Mouse (Mus musculus): ENCODE measurements around the gene Tns4. TPM values are rescaled to one million over a fixed set of nuclear protein-coding genes. Genes with fewer than 3 reads are reported as not detected.

Tns4 gene
- polyA plus RNA-seq, 1 experiment from 2014 or later, result 0.93 TPM

- Histone ChIP-seq H3K4me3 (replicated peaks) (no peak overlapping the region), H3K9me3 (no peaks in the 10 kb centered on the region), H3K27me3 (replicated peaks) (no peaks in the 10 kb centered on the region), H3K9ac (no peak overlapping the region), H3K27ac (no peak overlapping the region), H3K4me2 (replicated peaks) (no peak overlapping the region), H3K4me1 (replicated peaks) (peaks cover 16% of the 10 kb centered on the region), H3K36me3 (no peaks in the 10 kb centered on the region)
- 87% methylated on average over 7 of the region's 7 CpGs for WGBS
- no peak for ATAC-seq
Measured at GRCm38 (mm10) chr11:99062661-99063060, 26.4 kb downstream of the Tns4 start.

GRCm38 (mm10) chr11:99060435-99060834 lies 28.7 kb downstream of the Tns4 start:
- Histone ChIP-seq H3K27me3 (replicated peaks) (no peaks in the 10 kb centered on the region), H3K9ac (no peak overlapping the region), H3K9me3 (no peaks in the 10 kb centered on the region), H3K4me2 (replicated peaks) (no peak overlapping the region), H3K27ac (no peak overlapping the region), H3K36me3 (no peaks in the 10 kb centered on the region), H3K4me1 (replicated peaks) (peaks cover 15% of the 10 kb centered on the region), H3K4me3 (replicated peaks) (no peak overlapping the region)
- 79% methylated on average over 3 of the region's 3 CpGs for WGBS
- no peak for ATAC-seq

- Histone ChIP-seq H3K4me2 (replicated peaks) (no peak overlapping the region), H3K9ac (no peak overlapping the region), H3K27ac (peak overlapping the region; percentile 62), H3K36me3 (peaks cover 15% of the 10 kb centered on the region), H3K4me1 (replicated peaks) (peaks cover 12% of the 10 kb centered on the region), H3K9me3 (no peaks in the 10 kb centered on the region), H3K4me3 (replicated peaks) (no peak overlapping the region), H3K27me3 (replicated peaks) (no peaks in the 10 kb centered on the region)
- WGBS, result 21% methylated on average over 8 of the region's 8 CpGs
- ATAC-seq, result peak; percentile 59
Measured at GRCm38 (mm10) chr11:99055571-99056452, 33.3 kb downstream of the Tns4 start.

GRCm38 (mm10) chr11:99055143-99055542 lies 34.0 kb downstream of the Tns4 start:
- Histone ChIP-seq H3K9me3 (no peaks in the 10 kb centered on the region), H3K4me3 (replicated peaks) (no peak overlapping the region), H3K4me2 (replicated peaks) (no peak overlapping the region), H3K4me1 (replicated peaks) (peaks cover 12% of the 10 kb centered on the region), H3K27me3 (replicated peaks) (no peaks in the 10 kb centered on the region), H3K36me3 (peaks cover 18% of the 10 kb centered on the region), H3K9ac (no peak overlapping the region), H3K27ac (peak overlapping the region; percentile 62)
- no peak; the same call in 1 of the 2 replicates for ATAC-seq
- 43% methylated on average over 4 of the region's 4 CpGs for WGBS

GRCm38 (mm10) chr11:99047643-99048042 lies 41.5 kb downstream of the Tns4 start:
- Histone ChIP-seq H3K4me3 (replicated peaks) (no peak overlapping the region), H3K4me2 (replicated peaks) (peak overlapping the region; percentile 30), H3K27me3 (replicated peaks) (no peaks in the 10 kb centered on the region), H3K9me3 (no peaks in the 10 kb centered on the region), H3K36me3 (peaks cover 33% of the 10 kb centered on the region), H3K4me1 (replicated peaks) (peaks cover 50% of the 10 kb centered on the region), H3K9ac (peak overlapping the region; percentile 21; the same call in 1 of the 2 replicates), H3K27ac (peak overlapping the region; percentile 80)
- 48% methylated on average over 2 of the region's 2 CpGs for WGBS
- ATAC-seq, result peak; percentile 42; the same call in 1 of the 2 replicates

GRCm38 (mm10) chr11:99047120-99047519 lies 42.0 kb downstream of the Tns4 start:
- Histone ChIP-seq H3K27me3 (replicated peaks) (no peaks in the 10 kb centered on the region), H3K9me3 (no peaks in the 10 kb centered on the region), H3K27ac (peak overlapping the region; percentile 80), H3K9ac (no peak overlapping the region), H3K4me1 (replicated peaks) (peaks cover 50% of the 10 kb centered on the region), H3K4me2 (replicated peaks) (peak overlapping the region; percentile 30), H3K36me3 (peaks cover 29% of the 10 kb centered on the region), H3K4me3 (replicated peaks) (no peak overlapping the region)
- peak; percentile 55 for ATAC-seq
- 28% methylated on average over 5 of the region's 5 CpGs for WGBS

- 37% methylated on average over 12 of the region's 12 CpGs for WGBS
- H3K4me1 ChIP-seq (replicated peaks), result peaks cover 53% of the 10 kb centered on the region
- no peak overlapping the region for H3K9ac ChIP-seq
- 0 out of 2 replicates have a peak overlapping the region, but pooled peaks have one; percentile 7 for H3K4me3 ChIP-seq (replicated peaks)
- ATAC-seq, result no peak
- peaks cover 16% of the 10 kb centered on the region for H3K36me3 ChIP-seq
- peak overlapping the region; percentile 37 for H3K4me2 ChIP-seq (replicated peaks)
- no peaks in the 10 kb centered on the region for H3K9me3 ChIP-seq
- peak overlapping the region; percentile 80; the same call in 1 of the 2 replicates for H3K27ac ChIP-seq
- no peaks in the 10 kb centered on the region for H3K27me3 ChIP-seq (replicated peaks)
Measured at GRCm38 (mm10) chr11:99045159-99045889, 43.8 kb downstream of the Tns4 start.

GRCm38 (mm10) chr11:99044306-99044705 lies 44.8 kb downstream of the Tns4 start:
- peaks cover 53% of the 10 kb centered on the region for H3K4me1 ChIP-seq (replicated peaks)
- H3K4me3 ChIP-seq (replicated peaks), result no peak overlapping the region
- no peak for ATAC-seq
- 51% methylated on average over 5 of the region's 5 CpGs for WGBS
- H3K27me3 ChIP-seq (replicated peaks), result no peaks in the 10 kb centered on the region
- H3K9me3 ChIP-seq, result no peaks in the 10 kb centered on the region
- H3K9ac ChIP-seq, result no peak overlapping the region
- H3K36me3 ChIP-seq, result peaks cover 11% of the 10 kb centered on the region
- H3K4me2 ChIP-seq (replicated peaks), result peak overlapping the region; percentile 37
- no peak overlapping the region for H3K27ac ChIP-seq

- no peak for ATAC-seq
- peak overlapping the region; percentile 37 for H3K4me2 ChIP-seq (replicated peaks)
- no peak overlapping the region for H3K4me3 ChIP-seq (replicated peaks)
- peaks cover 53% of the 10 kb centered on the region for H3K4me1 ChIP-seq (replicated peaks)
- H3K9ac ChIP-seq, result no peak overlapping the region
- WGBS, result 46% methylated on average over 6 of the region's 6 CpGs
- peaks cover 6% of the 10 kb centered on the region for H3K36me3 ChIP-seq
- H3K27me3 ChIP-seq (replicated peaks), result no peaks in the 10 kb centered on the region
- peak overlapping the region; percentile 2; the same call in 1 of the 2 replicates for H3K27ac ChIP-seq
- no peaks in the 10 kb centered on the region for H3K9me3 ChIP-seq
Measured at GRCm38 (mm10) chr11:99043632-99044031, 45.5 kb downstream of the Tns4 start.

- WGBS, result 21% methylated on average over 12 of the region's 12 CpGs
- H3K27me3 ChIP-seq (replicated peaks), result no peaks in the 10 kb centered on the region
- H3K9ac ChIP-seq, result peak overlapping the region; percentile 99
- no peak for ATAC-seq
- H3K4me2 ChIP-seq (replicated peaks), result peak overlapping the region; percentile 95
- H3K4me1 ChIP-seq (replicated peaks), result peaks cover 50% of the 10 kb centered on the region
- no peaks in the 10 kb centered on the region; the same call in 1 of the 2 replicates for H3K36me3 ChIP-seq
- H3K9me3 ChIP-seq, result no peaks in the 10 kb centered on the region
- peak overlapping the region; percentile 83 for H3K4me3 ChIP-seq (replicated peaks)
- H3K27ac ChIP-seq, result peak overlapping the region; percentile 95
Measured at GRCm38 (mm10) chr11:99042834-99043431, 46.2 kb downstream of the Tns4 start.

GRCm38 (mm10) chr11:99041841-99042780 lies 47.0 kb downstream of the Tns4 start:
- H3K4me1 ChIP-seq (replicated peaks), result peaks cover 42% of the 10 kb centered on the region
- WGBS, result 19% methylated on average over 16 of the region's 16 CpGs
- ATAC-seq, result no peak
- H3K27ac ChIP-seq, result peak overlapping the region; percentile 95
- peak overlapping the region; percentile 95 for H3K4me2 ChIP-seq (replicated peaks)
- peak overlapping the region; percentile 99 for H3K9ac ChIP-seq
- no peaks in the 10 kb centered on the region for H3K27me3 ChIP-seq (replicated peaks)
- H3K9me3 ChIP-seq, result no peaks in the 10 kb centered on the region
- H3K4me3 ChIP-seq (replicated peaks), result peak overlapping the region; percentile 83
- H3K36me3 ChIP-seq, result no peaks in the 10 kb centered on the region
